Mouse (Mus musculus) kidney, adult 10 weeks (tissue): ENCODE results near the gene Adh7. TPM values are rescaled to one million over a fixed set of nuclear protein-coding genes. Genes with fewer than 3 reads are reported as not detected.

Experiments
- polyA plus RNA-seq: library from polyadenylated mRNA; stranded (reverse); fragments of 350-450 nt; fragmentation: Illumina TruSeq; extraction: RNeasy Lipid Tissue Mini Kit (QIAGEN cat#74804); gene quantifications from one replicate; pipeline ENCODE4 v1.2.3, GENCODE M21; 2014; ENCODE audit warnings: low read depth, low replicate concordance

The Adh7 gene
- polyA plus RNA-seq: 0.49 TPM

GRCm38 (mm10) chr3:138217631-138218264, at the start of gene Adh7:
Gene Adh7 (plus strand): TSS chr3:138217760.

GRCm38 (mm10) chr3:138193683-138194302, 23.8 kb upstream of the Adh7 start, which contains the start of gene 4930579F01Rik:
Gene 4930579F01Rik (minus strand): TSS chr3:138193825.

GRCm38 (mm10) chr3:138260721-138261669, 43.4 kb downstream of the Adh7 start, which contains the start of gene Adh1:
Gene Adh1 (plus strand): TSS chr3:138260991.

Other genes starting within 250 kb of the Adh7 start
- gene Dapp1, start 236.2 kb upstream of the Adh7 start, polyA plus RNA-seq: 3.4 TPM
- gene 1110002E22Rik, start 152.7 kb upstream of the Adh7 start, polyA plus RNA-seq: not detected
- not detected for gene Gm5105, start 150.4 kb upstream of the Adh7 start, polyA plus RNA-seq
- 9.8 TPM for gene Trmt10a, start 74.3 kb upstream of the Adh7 start, polyA plus RNA-seq
- gene Mttp, start 72.8 kb upstream of the Adh7 start, polyA plus RNA-seq: 24.3 TPM
- not detected for gene 4930579F01Rik, start 23.9 kb upstream of the Adh7 start, polyA plus RNA-seq
- 61.4 TPM for gene Adh1, start 43.2 kb downstream of the Adh7 start, polyA plus RNA-seq
- gene Adh6a, start 95.5 kb downstream of the Adh7 start, polyA plus RNA-seq: not detected
- not detected for gene Adh6b, start 124.0 kb downstream of the Adh7 start, polyA plus RNA-seq
- gene Adh4, start 197.7 kb downstream of the Adh7 start, polyA plus RNA-seq: not detected
- gene Adh5, start 225.3 kb downstream of the Adh7 start, polyA plus RNA-seq: 233 TPM